Mouse (Mus musculus) stomach, postnatal 0 days (tissue): ENCODE measurements around the gene Sfpq. TPM values are rescaled to one million over a fixed set of nuclear protein-coding genes. Genes with fewer than 3 reads are reported as not detected.

ENCODE experiments used
- ATAC-seq: fragments of 200-750 bp; cut with Nextera tagmentation; 2 replicates; pipeline ENCODE4 v1.8.0; 2017; ENCODE audit not compliant: low FRiP score, low TSS enrichment
- DNase-seq: peaks from one replicate; pipeline ENCODE4 v3.0.0-alpha.2; 2016; ENCODE audit warnings: low spot score
- H3K27ac ChIP-seq: fragments of 300-500 bp; sonication (generic); replicated peaks from 2 replicates; pipeline ENCODE4 v1.5.1; 2014; ENCODE audit warnings: mild to moderate bottlenecking, control low read depth
- H3K27me3 ChIP-seq: fragments of 300-500 bp; sonication (generic); 2 replicates; pipeline ENCODE4 v1.6.1; 2014; ENCODE audit warnings: low read length; ENCODE audit not compliant: control insufficient read depth, insufficient read depth
- H3K36me3 ChIP-seq: fragments of 300-500 bp; sonication (generic); 2 replicates; pipeline ENCODE4 v1.6.1; 2014; ENCODE audit warnings: low read length, mixed read lengths; ENCODE audit not compliant: control insufficient read depth, insufficient read depth
- H3K4me1 ChIP-seq: fragments of 300-500 bp; sonication (generic); replicated peaks from 2 replicates; pipeline ENCODE4 v1.6.1; 2014; ENCODE audit warnings: antibody characterized with exemption; ENCODE audit not compliant: control insufficient read depth, insufficient read depth
- H3K4me2 ChIP-seq: fragments of 300-500 bp; sonication (generic); replicated peaks from 2 replicates; pipeline ENCODE4 v1.6.1; 2014; ENCODE audit warnings: low read depth, mild to moderate bottlenecking, control low read depth, moderate library complexity
- H3K4me3 ChIP-seq: fragments of 300-500 bp; sonication (generic); 2 replicates; pipeline ENCODE4 v1.5.1; 2014; ENCODE audit warnings: low read depth, low read length, control low read depth
- H3K9ac ChIP-seq: fragments of 300-500 bp; sonication (generic); 2 replicates; pipeline ENCODE4 v1.6.1; 2014; ENCODE audit warnings: mild to moderate bottlenecking, low read length, control low read depth, mixed read lengths
- H3K9me3 ChIP-seq: fragments of 300-500 bp; sonication (generic); 2 replicates; pipeline ENCODE4 v1.6.1; 2016; ENCODE audit warnings: low read length; ENCODE audit not compliant: control insufficient read depth
- CTCF ChIP-seq: IDR thresholded peaks from 2 replicates; pipeline ENCODE4 v1.5.1; 2016; ENCODE audit warnings: antibody characterized with exemption, low read depth, mild to moderate bottlenecking, moderate library complexity
- EP300 ChIP-seq: optimal IDR thresholded peaks from 2 replicates; pipeline ENCODE3; 2016; ENCODE audit warnings: antibody characterized with exemption
- WGBS: fragments of 180-500 bp; shearing (Covaris S2); extraction: QIAGEN DNeasy Blood & Tissue Kit; methylation state at CpG from one replicate; pipeline ENCODE4 v1.1.7; 2014; 5-methylcytosine and 5-hydroxymethylcytosine counted together
- polyA plus RNA-seq: library from polyadenylated mRNA; unstranded; fragments of >200 nt; fragmentation: Nextera tagmentation; extraction: Ambion mirVana; gene quantifications from 2 replicates; pipeline ENCODE4 v1.2.1, GENCODE M21; 2015

The Sfpq gene
- polyA plus RNA-seq, 1 experiment from 2014 or later, result 41.5 TPM

DNA sequence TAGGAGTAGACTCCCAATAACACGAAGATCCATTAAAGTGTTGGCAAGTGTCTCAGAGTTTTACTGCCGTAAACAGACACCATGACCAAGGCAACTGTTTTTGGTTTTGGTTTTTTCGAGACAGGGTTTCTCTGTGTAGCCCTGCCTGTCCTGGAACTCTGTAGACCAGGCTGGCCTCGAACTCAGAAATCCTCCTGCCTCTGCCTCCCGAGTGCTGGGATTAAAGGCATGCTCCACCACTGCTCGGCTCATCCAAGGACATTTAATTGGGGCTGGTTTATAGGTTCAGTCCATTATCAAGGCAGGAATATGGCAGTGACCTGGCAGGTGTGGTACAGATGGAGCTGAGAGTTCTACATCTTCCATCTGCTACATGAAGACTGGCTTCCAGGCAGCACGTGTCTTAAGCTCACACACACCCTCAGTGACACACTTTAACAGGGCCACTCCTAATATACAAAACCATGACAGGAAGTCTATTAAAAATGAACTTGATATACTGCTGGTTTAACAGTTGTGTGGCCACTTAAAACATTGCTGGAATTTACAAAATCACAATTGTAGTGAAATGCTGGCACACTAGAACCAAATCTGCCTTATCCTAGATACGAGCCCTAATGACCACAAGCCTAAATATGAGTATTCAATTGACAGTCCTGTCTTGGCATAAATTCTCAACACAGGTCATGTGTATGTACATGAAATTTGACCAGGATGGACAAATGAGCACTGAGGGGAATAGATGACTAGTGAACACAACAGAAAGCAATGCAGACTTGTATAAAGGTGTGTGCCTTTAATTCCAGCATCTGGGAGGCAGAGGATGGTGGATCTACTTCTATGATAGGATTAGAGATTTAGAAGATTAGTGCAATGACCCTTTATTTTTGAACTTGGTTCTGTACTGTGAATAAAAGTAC is 17.0 kb downstream of the Sfpq start:
- no peaks in the 10 kb centered on the region for H3K27me3 ChIP-seq
- H3K9ac ChIP-seq, result no peak overlapping the region
- DNase-seq (no peak), ATAC-seq (no peak)
- H3K9me3 ChIP-seq, result no peaks in the 10 kb centered on the region
- WGBS, result 76% methylated on average over 8 of the region's 8 CpGs
- no peaks in the 10 kb centered on the region for H3K4me1 ChIP-seq
- peaks cover 26% of the 10 kb centered on the region for H3K36me3 ChIP-seq
- TF ChIP-seq CTCF, result no peak
- TF ChIP-seq EP300, result no peak
- H3K4me2 ChIP-seq, result no peak overlapping the region
- no peak overlapping the region for H3K27ac ChIP-seq
- H3K4me3 ChIP-seq, result no peak overlapping the region

DNA sequence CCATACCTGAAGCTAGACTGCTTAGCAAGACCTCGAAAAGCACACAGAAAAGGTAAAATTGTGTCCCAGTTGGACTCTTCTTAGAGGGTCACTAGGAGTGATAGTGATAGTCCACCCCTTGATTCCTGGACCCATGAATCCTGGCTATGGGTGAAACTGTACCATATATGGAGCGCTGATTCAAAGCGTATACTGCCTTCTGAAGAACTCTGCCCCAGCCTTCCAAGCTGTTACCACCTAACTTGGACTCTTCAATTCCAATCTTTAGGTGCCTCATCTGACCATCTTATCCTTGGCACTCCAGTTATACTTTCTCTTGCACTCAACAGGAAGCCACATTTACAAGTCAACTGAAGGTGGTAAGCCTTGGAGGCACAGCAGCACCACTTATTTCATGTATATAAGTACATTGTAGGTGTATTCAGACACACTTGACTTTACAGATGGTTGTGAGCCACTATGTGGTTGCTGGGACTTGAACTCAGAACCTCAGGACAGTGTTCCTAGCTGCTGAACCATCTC is 17.8 kb downstream of the Sfpq start:
- H3K9me3 ChIP-seq, result no peaks in the 10 kb centered on the region
- TF ChIP-seq CTCF (no peak), EP300 (no peak)
- H3K4me1 ChIP-seq, result no peaks in the 10 kb centered on the region
- no peak overlapping the region for H3K9ac ChIP-seq
- H3K4me3 ChIP-seq, result no peak overlapping the region
- H3K36me3 ChIP-seq, result peaks cover 22% of the 10 kb centered on the region
- DNase-seq (no peak), ATAC-seq (no peak)
- 83% methylated on average over 3 of the region's 3 CpGs for WGBS
- no peaks in the 10 kb centered on the region for H3K27me3 ChIP-seq
- no peak overlapping the region for H3K27ac ChIP-seq
- H3K4me2 ChIP-seq, result no peak overlapping the region

DNA sequence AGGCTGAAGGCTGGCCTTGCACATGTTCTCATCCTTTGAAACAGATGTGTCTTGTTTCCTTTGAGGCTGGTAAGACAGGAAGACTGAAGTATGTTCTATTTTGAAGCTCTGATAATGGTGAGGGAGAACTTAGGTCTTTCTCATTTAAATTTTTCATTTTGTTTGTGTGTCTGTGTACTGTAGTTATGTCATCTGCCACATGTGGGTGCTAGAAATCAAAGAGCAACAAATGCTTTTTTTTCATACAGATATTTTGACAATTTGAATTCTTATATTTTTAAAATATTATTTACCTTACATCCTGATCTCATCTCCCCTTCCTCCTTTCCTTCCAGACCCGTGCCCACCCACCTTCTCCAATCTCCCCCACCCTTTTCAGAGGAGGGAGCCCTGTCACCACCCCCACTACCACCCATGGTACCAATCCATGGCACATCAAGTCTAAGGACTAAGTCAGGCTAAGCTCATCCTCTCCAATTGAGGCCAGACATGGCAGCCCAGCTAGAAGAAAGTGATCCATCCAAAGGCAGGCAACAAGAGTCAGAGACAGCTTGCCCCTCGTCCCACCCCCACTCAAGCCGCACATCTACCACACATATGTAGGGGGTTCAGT is 18.9 kb downstream of the Sfpq start:
- H3K9me3 ChIP-seq, result no peaks in the 10 kb centered on the region
- WGBS, result 81% methylated on average over 3 of the region's 3 CpGs
- H3K9ac ChIP-seq, result no peak overlapping the region
- peaks cover 17% of the 10 kb centered on the region for H3K36me3 ChIP-seq
- no peak for TF ChIP-seq EP300
- TF ChIP-seq CTCF, result peak; percentile 17; the same call in 1 of the 2 replicates
- H3K27me3 ChIP-seq, result no peaks in the 10 kb centered on the region
- H3K4me3 ChIP-seq, result no peak overlapping the region
- H3K4me1 ChIP-seq, result no peaks in the 10 kb centered on the region
- DNase-seq, result no peak
- 0 out of 2 replicates have a peak, but pooled peaks have one; percentile 26 for ATAC-seq
- no peak overlapping the region for H3K4me2 ChIP-seq
- no peak overlapping the region for H3K27ac ChIP-seq

DNA sequence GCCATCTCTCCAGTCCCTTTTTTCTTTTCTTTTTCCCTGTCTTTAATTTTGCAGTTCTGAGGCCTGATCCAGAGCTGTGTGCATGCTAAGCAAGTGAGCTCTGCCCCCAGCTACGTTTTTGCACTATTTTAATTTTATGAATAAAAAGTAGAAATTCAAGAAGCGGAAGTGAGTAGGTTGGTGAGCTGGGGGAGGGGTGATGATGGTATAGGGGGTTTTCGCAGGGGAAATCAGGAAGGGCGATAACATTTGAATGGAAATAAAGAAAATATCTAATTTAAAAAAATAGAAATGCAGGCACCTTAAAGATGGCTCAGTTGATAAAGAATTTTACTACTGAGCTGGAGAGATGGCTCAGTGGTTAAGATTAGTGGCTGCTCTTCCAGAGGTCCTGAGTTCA is 22.4 kb downstream of the Sfpq start:
- no peak overlapping the region for H3K27ac ChIP-seq
- no peak overlapping the region for H3K4me2 ChIP-seq
- DNase-seq (no peak), ATAC-seq (no peak)
- no peaks in the 10 kb centered on the region for H3K9me3 ChIP-seq
- H3K4me3 ChIP-seq, result no peak overlapping the region
- no peak overlapping the region for H3K9ac ChIP-seq
- TF ChIP-seq CTCF, result no peak
- no peak for TF ChIP-seq EP300
- 85% methylated on average over 4 of the region's 4 CpGs for WGBS
- peaks cover 8% of the 10 kb centered on the region for H3K36me3 ChIP-seq
- no peaks in the 10 kb centered on the region for H3K4me1 ChIP-seq
- H3K27me3 ChIP-seq, result no peaks in the 10 kb centered on the region

DNA sequence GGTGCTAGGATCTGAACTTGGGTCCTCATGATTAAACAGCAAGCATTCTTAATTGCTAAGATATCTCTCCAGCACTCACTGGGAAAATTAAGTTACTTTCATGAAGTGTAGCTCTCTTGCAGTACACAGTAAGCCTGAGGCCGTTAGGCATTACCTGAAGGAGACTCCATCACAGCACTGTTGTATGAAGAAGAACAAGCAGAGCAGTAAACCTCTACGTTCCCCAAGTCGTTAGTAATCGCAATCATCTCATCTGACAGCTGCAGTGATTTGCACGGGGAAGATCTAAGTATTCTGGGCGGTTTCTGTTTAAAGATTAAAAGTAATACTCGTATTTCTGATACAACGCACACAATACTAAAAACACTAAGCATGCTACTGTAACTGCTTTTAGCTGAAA is 30.0 kb downstream of the Sfpq start:
- Histone ChIP-seq H3K4me3 (no peak overlapping the region), H3K9me3 (no peaks in the 10 kb centered on the region), H3K9ac (no peak overlapping the region), H3K27ac (no peak overlapping the region), H3K4me2 (no peak overlapping the region), H3K36me3 (peaks cover 19% of the 10 kb centered on the region), H3K27me3 (no peaks in the 10 kb centered on the region), H3K4me1 (no peaks in the 10 kb centered on the region)
- TF ChIP-seq EP300 (no peak), CTCF (no peak)
- DNase-seq, result no peak
- ATAC-seq, result no peak
- 80% methylated on average over 8 of the region's 8 CpGs for WGBS

DNA sequence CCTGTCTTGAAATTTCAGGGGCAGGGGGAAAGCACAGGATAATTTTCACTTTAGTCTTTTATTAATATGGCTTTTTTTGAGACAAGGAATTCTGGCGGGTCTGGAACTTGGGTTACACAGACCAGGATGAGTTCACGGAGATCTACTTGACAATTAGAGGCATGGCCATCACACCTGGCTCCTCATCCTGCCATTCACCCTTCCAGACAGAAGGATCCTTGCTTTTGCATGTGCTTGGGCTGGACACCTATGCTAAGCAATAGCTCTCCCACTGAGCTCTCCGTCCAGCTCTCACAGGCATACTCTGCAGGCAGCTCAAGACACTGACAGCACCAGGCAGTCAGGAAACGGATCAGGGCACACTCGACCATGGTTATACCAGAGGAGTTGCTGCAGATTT is 31.9 kb downstream of the Sfpq start:
- Histone ChIP-seq H3K27me3 (no peaks in the 10 kb centered on the region), H3K27ac (no peak overlapping the region), H3K4me2 (no peak overlapping the region), H3K9me3 (no peaks in the 10 kb centered on the region), H3K4me1 (no peaks in the 10 kb centered on the region), H3K9ac (no peak overlapping the region), H3K4me3 (no peak overlapping the region), H3K36me3 (peaks cover 16% of the 10 kb centered on the region)
- WGBS, result 94% methylated on average over 5 of the region's 5 CpGs
- ATAC-seq, result no peak
- no peak for DNase-seq
- TF ChIP-seq EP300 (no peak), CTCF (no peak)
